Mouse (Mus musculus) spleen, adult 18-20 months (tissue): ENCODE measurements around the gene Rnf166.

ENCODE experiments used
- DNase-seq, 2 experiments: peaks; one replicate each; pipeline ENCODE4 v3.0.0; 2022; ENCODE audit warnings: mixed read lengths in 2 of 2

The Rnf166 gene

DNA sequence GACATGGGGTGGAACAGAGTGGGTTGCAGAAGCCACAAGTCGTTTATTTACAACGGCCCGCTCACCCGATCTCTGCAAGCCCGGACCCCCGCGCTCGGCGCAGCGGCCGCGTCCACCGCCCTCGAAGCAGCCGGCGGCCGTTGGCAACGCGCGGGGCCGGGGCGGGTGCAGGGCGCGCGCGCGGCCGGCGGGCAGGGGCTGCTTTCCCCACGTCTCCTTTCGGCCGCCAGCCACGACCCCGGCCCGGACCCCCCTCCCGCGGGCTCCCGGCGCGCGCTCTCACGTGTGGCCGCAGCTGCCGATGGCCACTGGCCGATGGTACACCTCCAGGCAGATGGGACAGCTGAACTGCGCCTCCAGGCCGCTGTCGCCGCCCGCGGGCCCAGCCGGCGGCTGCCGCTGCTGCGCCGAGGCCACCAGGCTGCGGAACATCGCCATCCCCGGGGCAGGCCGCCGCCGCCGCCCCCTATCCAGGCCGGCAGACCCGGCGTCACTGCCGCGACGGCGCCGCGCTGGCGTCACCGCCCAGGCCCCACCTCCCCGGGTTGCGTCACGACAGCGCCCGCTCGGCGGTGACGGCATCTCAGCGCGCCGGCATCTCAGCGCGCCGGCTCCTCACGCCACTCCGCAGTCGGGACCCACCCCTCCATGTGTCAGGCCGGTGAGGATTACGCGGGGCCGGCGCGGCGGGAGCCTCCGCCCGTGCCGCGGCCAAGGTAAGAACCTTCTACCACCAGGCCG is at the start of gene Rnf166, which contains the start of gene Ctu2:
Gene Rnf166, minus strand, starts transcription at position 485 of the 741 bp plus-strand sequence.
Gene Ctu2, plus strand, starts transcription at position 564 of the 741 bp plus-strand sequence.
- DNase-seq: peak; percentile 83 to 93

DNA sequence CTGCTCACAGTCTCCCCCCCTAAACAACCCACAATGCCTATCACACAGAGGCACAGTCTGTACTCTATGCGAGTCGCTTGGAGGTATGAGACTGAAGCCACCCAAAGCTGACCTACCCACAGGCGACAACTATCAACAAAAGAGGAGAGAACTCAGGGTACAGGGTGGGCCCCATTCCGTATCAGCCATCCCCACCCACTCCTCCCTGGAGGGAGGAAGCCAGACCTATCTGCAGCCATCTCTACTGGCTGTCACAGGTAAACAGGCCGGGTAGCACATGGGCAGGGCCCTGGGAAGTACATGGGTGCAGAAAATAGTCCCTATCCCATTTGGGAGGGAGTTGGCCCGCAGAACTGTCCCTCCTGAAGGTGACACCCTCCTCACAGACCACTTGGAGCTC is 49.1 kb upstream of the Rnf166 start:
- DNase-seq: no peak

DNA sequence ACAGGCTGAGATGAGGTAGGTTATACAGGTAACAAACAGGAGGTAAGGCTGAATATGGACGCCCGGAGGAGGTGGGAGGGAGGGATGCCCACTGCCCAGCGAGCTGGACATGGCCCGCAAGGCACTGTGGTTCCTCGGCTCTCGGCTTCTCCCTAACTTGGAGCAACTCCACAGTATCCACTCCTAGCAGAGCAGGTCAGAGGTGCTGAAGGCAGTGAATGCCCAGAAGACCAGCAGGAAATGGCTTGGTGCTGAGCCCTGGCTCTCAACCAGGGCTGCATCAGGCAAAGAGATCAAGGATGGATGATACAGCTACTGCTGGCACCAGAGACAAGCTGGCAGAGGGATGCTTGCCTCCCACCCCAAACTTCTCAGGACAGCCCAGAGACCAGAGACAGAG is 48.6 kb upstream of the Rnf166 start:
- no peak for DNase-seq

DNA sequence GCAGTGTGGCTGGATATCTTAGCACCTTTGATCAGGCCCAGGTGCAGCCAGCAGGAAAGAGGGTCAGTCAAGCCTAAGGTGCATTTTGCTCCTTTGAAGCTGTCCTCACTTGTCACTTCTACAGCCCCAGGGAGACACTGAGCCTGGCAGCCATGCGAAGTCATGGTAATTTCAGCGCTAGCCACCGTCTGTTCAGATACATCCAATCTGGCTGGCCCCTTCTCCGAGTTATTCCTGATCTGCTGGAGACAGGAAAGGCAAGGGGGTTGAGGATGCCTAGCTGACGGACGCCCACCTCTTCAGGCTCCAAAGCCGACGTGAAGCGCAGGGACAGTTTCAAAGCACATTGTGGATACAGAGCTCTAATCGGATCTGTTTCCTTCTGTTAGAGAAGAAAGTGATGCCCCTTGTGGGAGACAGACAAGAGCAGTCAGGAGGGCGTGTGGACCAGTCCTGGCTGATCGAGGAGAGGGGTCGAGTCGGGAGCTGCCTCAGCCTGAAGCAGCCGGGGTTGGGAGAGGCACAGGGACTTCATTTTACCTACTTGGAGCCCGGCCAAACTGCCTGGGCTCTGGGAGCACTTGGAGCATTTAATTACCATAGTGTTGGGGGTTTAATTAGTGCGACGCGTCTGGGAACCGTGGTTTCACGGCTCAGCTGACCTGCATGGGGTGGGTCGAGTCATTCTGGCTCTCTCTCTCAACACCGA is 47.9 kb upstream of the Rnf166 start:
- no peak for DNase-seq

DNA sequence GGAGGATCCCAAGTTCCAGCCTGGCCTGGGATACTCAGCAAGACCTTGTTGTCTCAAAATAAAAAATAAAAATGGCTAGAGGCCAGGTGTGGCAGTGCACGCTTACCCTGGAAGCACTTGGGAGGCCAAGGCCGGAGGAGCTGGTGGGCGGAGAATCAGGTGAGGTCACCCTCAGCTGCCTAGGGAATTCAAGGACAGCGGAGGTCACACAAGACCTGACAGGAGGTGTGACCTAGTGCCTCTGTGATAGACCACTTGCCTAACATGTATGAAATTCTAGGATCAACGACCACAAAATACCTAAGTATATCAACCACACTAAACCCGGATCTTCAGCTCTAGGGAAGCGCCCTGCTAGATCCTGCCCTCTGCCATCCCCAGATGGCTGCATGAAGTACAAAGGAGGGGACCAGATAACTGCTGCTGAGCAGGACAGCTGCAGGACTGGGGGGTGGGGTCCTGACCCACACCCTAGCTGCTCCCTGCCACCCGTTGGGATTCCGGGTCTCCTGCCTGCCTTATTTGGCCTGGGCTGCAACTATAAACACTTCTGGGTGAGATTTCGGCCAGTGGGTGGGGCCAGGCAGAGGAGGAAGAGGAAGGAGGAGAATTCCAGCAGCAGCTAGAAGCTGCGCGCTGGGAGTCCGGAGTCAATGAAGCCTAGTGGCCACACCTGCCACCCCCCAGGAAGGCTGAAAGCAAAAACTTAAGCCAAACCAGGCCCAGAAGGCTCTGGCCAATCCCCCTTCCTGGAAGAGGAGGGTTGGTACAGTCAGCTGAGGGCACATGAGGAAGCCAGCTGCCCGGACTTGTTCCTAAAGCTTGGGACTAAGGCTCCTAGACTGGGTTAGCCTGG is 47.2 kb upstream of the Rnf166 start:
- DNase-seq: no peak

DNA sequence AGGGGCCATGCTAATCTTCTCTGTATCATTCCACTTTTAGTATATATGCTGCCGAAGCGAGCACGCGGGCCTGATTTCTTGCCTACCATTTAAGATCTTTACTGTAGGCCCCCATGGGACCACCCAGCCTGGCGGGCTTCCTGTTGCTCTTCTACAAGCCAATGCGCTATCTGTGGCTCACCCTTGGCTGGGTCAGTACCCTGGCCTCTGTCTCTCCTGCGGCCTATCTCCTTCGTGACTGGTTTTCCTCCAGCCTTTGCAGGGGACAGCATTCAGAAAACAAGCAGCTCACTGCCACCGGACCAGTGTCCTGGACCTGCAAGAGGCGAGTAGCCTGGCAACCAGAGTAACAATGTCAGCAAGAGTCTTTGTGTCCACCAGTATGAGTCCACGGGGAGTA is 44.7 kb upstream of the Rnf166 start:
- no peak for DNase-seq

DNA sequence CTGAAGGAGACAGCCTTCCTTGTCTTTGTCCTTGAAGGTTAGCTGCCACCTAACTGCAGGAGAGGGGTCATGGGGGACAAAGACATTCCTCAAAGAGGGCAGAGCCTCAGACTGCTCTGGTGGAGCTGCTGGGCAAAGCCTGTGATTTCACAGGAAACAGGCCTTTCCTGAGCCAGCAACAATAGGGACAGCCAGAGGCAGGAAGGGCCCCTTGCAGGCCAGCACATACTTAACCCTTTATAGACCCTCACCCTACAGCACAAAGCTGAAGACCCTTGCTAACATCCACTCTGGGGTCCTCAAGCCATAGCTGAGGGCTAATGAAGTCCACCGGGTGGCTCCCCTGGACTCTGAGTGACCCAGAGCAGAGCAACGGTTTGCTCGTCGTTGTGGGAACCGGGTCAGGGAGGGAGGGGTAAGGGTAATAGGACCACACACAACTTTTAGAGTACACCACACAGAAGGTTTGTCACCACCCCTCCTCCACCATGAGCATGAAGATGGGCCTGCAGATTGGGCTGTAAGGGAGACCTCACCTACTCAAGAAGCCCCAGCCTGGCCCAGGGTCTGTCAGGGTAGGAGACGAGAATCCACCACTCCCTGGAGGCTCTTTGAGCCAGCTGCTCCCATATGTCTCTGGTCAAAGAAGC is 41.8 kb upstream of the Rnf166 start:
- DNase-seq: no peak

DNA sequence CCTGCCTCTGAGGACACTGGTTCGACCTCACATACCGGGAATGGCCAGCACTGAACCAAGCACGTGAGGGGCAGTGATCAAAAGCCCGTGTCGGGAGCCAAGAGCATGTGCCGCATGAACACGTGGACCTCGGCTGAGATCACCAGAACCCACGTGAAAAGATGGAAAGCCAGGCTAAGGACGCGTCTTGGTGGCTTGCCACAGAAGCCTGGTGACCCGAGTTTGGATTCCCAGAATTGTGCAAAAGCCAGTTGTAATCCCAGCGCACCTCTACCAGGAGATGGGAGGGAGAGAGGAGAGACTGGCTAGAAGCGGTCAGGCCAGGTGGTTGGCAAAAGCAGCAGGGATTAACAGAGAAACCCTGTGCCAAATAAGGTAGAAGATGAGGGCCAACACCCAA is 39.8 kb upstream of the Rnf166 start:
- DNase-seq: no peak

DNA sequence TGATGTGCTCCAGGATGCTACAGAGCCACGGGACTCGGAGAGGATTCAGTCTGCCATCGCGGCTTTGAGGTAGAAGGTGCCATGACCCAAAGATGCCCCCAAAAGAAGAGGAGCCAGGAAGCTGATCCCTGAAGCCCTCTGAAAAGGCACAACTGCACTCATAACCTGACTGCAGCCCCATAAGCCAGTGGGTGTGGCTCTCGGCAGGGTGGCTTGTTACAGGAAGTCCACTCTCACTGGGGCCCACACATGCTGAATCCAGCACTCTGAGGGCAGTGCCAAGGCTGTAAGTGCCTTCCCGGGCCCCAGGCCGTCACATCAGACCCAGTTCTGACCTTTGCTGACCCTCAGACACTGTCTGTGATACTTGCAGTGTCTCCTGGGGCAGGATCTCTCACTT is 36.5 kb upstream of the Rnf166 start:
- no peak for DNase-seq

DNA sequence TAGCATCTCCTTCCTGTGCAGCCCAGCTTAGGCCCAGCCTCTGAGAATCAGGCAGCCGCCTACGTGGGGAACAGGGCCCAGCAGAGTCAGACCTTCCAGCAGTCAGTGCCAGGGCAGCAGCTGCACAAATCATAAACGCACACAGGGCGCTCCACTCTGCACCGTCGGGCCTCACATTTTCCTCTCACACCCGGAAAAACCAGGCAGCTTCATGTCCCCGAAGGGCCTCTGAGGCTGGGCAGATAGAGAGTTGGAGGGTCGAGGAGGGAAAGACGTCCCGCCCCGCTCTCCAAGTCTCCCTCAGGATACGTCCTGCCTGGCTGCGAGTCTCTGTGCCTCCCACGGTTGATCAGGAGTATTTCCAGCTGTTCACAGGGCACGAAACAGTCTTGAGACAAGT is 35.7 kb upstream of the Rnf166 start:
- DNase-seq: no peak

DNA sequence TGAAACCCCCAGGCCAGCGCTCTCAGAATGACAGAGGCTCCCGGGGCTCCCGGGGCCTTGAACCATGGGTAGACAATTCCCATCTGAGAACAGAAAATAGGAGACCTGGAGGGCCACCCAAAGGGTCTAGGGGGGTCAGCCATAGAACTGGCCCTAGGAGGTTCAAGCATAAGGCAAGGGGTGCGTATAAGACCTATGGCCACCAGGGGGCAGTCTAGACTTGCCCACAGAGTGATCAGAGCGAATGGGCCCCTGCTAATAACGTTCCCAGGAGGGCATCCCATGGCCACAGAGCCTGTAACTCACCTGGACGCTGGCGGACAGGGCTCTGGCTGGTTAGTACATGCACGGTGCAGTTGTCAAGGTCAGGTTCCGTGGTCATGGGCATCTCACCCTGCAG is 25.0 kb upstream of the Rnf166 start:
- peak; percentile 55 to 75 for DNase-seq

DNA sequence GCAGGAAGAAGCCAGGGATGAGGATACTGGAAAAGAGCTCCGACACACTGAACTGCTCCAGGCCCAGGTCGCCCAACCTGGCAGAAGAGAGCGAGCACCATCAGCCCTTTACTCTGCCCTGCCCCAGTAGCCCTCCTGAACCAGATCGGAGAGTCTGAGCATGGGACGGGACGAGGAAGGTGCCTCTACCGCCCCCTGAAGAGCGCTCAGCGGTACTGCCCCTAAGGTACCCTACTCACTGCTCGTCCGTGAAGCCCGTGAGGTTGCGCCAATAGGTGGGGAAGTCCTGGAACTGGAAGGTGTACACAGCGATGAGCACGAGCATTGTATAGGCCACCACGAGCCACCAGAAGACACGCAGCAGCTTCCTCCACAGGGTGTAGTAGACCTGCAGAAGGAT is 22.0 kb upstream of the Rnf166 start:
- DNase-seq: no peak

DNA sequence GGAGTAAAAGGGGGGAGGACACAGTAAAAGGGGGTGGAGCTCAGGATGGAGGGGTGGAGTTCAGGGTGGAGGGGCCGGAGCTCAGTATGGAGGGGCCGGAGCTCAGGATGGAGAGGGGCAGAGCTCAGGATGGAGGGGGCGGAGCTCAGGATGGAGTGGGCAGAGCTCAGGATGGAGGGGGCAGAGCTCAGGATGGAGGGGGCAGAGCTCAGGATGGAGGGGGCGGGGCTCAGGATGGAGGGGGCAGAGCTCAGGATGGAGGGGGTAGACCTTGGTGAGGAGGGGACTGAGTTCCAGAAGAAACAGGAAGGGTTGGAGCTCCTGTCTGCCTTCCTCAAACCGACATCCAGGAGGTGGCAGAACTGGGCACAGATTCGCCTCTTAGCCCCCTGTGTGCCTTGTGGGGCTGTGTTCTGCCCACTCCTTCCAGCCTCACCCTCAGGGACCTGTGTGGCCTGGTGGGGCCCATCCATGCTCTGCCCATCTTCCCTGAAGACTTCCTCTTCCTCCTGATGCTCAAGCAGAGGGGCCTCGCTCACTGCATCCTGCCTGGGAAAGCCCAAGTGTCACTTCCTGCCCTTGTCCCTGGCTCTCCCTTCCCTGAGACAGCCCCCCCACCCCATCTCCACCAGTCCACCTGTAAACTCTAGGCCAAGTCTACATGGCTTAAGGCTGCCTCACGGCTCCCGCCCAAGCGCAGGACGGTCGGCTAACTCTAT is 21.3 kb upstream of the Rnf166 start:
- no peak for DNase-seq

DNA sequence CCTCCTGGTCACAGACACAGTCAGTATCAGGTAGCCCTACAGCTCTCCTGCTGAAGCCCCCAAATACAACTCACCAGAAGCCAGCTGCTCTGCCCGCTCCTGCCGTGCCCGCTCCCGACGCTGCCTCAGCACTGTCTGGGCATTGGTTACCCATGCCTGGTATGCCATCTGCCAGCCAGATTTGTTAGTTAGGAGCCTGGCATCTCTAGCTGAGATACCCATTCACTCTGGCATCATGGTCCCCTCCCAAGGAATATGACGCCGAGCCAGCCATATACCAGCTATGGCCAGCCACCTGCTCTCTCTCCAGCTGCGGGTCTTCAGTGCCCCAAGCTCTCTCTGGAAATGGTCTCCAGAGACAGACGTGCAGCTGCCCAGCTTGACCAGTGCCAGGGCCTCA is 12.5 kb upstream of the Rnf166 start:
- DNase-seq: no peak

DNA sequence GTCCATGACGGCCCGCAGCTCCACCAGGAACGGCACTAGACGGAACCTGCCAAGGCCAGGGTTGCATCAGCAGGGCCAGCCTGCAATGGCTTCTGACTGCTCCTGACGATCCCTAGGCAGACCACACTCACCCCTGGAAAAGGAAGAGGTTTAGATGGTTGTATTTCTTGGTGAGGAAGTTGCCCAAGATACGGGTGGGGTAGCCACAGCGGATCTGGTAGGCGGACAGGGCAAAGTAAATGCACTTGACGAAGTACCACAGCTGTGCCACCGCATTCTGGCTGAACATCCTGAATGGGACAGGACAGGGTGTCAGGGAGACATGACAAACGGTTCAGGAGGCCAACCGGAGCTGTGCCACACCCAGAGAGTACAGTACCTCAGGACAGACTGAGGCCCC is 9.0 kb upstream of the Rnf166 start:
- DNase-seq: no peak

DNA sequence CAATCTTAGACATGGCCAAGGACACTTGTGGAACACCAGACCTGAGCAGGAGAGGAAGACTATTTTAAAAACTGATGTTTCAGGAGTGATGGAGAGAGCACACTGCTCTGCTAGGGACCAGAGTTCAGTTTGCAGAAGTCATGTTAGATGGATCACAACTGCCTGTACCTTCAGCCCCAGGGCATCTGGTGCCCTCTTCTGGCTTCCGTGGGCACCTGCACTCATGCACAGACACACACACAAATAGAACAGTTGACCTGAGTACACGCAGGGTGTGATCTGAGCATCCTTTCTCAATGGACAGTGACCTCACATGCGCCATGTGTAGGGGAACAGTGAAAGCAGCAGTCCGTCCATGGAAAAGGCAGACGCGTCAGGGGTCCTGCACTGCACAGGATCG is 8.0 kb upstream of the Rnf166 start:
- DNase-seq: no peak

DNA sequence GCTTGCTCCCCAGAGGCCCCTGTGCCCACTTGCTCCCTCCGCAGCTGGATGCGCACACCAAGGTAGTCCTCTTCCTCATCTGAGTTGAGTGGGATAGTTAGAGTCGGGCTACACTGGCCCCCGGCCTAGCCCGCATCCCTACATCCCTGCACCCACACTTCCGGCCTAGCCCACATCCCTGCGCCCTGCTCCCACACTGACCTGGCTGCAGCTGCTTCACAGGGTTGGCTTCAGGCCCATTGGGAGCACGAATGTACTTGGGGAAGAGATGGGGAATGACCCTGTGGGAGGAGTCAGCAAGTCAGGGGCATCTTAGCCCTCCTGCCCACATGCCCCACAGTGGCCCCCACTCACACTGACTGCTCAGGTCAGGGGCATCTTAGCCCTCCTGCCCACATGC is 6.6 kb upstream of the Rnf166 start:
- DNase-seq: no peak

DNA sequence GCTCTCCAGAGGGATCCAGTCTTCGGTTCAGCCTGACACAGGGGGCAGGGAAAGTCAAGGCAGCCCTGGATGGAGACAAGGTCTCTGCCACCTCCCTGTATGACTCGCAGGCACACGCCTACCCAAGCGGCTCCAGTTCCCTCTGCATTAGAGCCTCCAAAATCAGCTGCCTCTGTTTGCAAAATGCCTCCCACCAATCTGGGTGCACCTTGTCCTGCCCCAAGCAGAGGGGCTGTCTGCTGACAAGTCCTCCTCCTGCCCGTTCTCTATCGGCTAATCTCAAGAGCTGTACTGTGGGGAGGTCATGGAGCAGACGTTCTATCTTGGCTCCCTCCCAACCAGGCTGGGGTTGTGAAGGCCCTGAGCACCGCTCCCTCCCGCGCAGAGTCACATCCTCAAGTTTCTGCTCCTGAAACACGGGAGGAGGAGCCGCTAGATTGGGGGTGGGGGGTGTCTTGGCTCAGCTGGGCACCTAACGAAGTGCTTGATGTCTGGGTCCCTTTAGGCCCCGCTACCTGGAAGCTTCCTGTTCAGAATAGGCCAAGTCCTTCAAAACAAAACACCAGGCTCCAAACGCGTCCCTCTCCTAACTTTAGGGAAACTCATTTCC is 808 bp downstream of the Rnf166 start:
- DNase-seq: peak in 1 of 2 experiments; percentile 24

DNA sequence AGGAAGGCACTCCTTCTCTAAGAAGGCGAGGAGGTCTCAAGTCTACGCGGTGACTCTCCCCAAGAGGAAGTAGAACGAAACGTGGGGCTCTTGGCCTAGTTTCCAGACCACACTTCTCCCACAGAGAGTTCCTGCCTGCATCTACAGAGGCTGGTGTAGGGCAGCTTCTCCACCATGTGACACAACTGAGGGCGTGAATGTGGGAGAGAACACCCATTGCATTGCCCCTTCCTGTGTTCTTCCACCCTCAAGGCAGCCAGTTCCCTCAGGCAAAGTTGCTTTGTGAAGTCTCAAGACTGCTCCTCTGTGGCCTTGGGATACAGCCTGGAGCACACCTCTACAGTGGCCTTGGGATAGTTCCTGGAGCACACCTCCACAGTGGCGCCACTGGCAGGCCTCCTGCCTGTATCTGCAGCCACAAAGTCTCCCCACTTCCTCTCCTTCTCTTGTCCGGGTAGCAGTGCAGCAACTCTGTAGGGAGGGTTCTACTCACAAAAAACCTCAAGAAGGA is 1.9 kb downstream of the Rnf166 start:
- peak; percentile 22 to 23 for DNase-seq

DNA sequence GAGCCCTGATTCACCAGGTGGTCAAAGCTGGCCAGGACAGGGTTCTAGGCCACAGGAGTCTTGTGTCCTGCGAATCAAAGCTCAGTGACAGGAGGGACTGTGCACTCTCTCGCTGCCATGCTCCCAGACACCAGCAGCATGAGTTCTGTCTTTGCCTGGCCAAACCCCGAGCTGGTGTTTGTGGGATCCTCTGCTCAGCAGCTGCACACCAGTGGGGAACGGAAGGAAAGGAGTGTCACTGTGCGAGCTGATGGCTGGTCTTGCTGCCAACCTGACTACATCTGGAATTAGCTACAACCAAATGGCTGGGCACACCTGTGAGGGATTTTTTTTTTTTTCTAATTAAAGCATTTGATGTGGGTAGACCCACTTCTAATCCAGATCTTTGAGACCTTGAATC is 5.2 kb downstream of the Rnf166 start:
- DNase-seq: no peak

DNA sequence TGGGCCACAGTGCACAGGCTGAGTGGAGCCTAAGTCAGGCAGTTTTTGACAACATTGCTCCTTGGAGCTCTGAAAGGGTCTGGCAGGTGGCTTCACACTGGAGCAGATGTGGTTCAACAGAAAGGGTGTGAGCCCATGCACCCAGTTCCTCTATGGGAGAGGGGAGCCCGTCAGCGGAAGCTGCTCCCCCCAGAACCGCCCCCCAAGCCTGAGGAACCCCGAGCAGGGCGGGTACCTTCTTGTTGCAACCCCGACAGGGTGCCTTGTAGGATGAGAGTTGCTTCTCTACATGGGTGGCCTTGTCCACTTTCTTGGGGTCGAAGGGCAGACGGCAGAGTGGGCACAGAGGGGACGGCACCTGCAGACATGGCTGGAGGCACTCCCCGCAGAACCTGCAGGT is 5.9 kb downstream of the Rnf166 start:
- DNase-seq: no peak

DNA sequence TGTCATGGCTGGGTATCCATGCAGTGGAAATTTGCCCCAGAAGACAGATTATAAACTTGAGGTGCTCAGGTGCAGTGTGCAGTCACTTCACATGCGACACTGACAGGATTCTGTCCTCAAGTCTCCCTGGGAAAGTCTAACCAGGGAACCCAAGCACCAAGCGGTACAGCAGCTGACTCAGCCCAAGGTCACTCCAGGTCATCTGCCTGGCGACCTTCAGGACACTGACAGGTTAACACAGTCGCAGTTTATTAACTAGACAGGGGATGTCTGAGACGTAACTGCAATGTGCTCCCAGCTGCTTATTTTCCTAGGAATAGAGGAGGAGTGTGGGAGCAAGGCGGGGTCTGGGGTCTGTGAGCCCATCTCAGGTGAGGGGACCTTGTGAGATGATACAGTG is 6.5 kb downstream of the Rnf166 start:
- DNase-seq: no peak
